Mouse (Mus musculus) large intestine, adult 2 months (tissue): Measurements from ENCODE around the gene Nt5c2. TPM values are rescaled to one million over a fixed set of nuclear protein-coding genes. Genes with fewer than 3 reads are reported as not detected.

Experiments used
- DNase-seq: peaks from one replicate; pipeline ENCODE4 v3.0.0-alpha.2; 2012; ENCODE audit warnings: low read depth, low spot score
- WGBS: fragments of 180-500 bp; shearing (Covaris S2); methylation state at CpG from one replicate; pipeline ENCODE4 v1.1.7; 2018; 5-methylcytosine and 5-hydroxymethylcytosine counted together
- polyA plus RNA-seq: library from polyadenylated mRNA; depleted of rRNA; stranded (reverse); fragments of >200 nt; gene quantifications from 2 replicates; pipeline ENCODE4 v1.2.3, GENCODE M21; 2012

Nt5c2 gene
- polyA plus RNA-seq, 1 experiment, result 4.4 TPM

GRCm38 (mm10) chr19:46901323-46901722 lies 113.6 kb downstream of the Nt5c2 start:
- WGBS, result 76% methylated on average over 5 of the region's 5 CpGs
- no peak for DNase-seq

DNA sequence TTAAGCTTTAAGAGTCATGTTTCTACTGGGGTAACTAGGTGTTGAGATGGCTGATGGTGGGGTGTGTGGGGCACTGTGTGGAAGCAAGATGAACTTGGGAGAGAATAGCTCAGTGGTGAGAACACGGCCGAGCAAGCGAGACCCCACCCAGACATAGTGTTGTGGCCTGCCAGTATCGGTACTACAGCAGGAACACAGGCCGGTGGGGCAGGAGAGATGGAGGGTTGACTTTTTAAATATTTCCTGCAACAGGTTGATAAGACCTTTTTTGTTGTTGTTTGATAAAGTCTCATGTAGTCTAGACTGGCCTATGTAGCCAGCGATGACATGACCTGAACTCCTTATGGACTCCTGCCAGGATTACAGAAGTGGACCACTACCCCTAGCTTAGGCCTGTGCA lies 114.2 kb downstream of the Nt5c2 start:
- 88% methylated on average over 6 of the region's 6 CpGs for WGBS

DNA sequence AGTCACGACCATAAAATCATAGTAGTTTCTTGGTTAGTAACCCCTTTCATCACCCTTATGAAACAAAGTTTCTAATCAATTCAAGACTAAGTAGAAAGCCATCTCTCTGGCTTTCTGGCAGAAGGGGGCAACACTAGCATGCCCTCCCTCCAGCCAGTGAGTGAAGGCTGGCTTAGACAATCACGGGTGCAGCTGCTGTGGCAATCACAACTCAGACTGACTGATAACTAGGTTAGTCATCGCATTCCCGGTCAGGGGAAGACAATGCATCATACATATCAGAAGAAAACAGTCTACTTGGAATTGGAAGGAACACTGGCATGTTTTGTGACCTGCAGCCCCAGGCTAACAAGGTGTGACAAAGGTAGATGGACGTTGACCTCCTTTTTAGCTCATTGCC lies 115.1 kb downstream of the Nt5c2 start:
- WGBS, result 45% methylated on average over 5 of the region's 5 CpGs
- DNase-seq, result no peak

More for the DNA sequence above, 114.2 kb downstream of the Nt5c2 start:
- no peak for DNase-seq

DNA sequence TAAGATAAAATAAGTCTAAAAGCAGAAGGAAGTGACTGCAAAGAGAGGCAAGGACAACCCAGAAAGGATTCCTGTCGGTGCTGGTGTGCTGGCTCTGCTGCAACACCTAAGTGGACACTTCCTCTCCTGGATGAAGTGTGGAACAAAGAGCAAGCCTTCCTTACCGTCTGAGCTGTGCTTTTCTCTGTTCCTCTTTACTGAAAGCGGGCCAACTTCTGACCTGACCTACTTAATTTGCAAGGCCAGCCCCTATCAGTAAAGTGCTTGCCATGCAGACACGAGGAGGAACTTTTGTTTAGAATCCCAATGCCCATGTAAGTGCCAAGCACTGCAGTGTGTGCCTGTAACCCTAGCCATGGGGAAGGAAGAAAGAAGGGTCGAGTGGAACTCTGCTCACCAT lies 115.6 kb downstream of the Nt5c2 start:
- DNase-seq, result no peak
- 26% methylated on average over 5 of the region's 5 CpGs for WGBS

DNA sequence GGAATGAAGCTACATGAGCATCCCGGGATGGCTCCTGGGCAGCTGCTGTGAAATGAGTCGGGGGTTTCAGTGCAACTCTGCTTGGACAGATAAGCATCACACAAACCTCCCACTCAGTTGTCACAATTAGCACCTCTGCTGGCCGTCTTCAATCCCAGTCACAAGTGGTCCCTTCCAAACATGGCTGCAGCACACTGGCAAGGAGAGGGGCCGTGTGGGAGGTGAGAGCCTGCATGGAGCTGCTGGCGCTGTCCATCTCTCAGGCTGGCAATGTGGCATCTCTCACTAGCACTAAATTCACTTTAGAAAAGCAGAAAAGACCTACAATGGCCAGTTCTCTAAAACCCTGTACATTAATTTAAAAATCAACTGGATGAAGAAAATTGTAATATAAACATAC lies 116.7 kb downstream of the Nt5c2 start:
- no peak for DNase-seq
- WGBS, result 93% methylated on average over 5 of the region's 5 CpGs

DNA sequence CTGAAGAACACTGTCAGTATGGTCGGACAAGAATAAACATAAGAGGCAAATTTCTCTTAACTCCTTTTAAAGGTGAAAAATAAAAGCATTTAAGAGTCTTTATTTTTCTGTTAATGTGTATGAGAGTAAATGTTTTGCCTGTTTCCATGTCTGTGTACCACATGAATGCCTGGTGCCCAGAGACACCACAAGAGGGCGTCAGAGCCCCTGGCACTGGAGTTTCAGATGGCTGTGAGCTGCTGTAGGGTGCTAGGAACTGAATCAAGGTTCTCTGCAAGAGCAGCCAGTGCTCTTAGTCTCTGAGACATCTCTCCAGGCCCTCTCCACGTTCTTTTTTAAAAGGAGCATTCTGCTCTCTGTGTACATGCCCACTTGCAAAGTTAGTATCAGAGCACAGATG lies 117.8 kb downstream of the Nt5c2 start:
- no peak for DNase-seq
- 92% methylated on average over 3 of the region's 3 CpGs for WGBS

DNA sequence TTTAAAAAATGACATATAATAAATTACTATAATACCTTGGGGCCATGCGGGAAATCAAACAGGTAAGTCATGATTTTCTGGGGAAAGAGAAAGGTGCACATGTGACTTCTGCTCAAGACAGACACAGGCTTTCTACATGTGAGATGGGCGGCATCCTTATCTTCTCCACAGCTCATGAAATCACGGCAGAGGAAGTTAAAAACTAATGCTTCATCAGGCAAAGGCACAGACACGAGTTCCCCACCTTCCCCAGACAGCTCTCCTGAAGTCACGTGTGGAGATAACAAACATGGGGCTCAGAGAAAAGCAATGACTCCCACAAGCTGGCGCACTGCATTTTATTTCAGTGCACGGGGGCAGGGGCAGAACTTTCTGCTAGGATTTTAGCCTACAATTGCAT lies 121.5 kb downstream of the Nt5c2 start:
- 89% methylated on average over 7 of the region's 7 CpGs for WGBS
- no peak for DNase-seq

- 76% methylated on average over 3 of the region's 3 CpGs for WGBS
These were observed 122.1 kb downstream of the Nt5c2 start for GRCm38 (mm10) chr19:46892856-46893255.

DNA sequence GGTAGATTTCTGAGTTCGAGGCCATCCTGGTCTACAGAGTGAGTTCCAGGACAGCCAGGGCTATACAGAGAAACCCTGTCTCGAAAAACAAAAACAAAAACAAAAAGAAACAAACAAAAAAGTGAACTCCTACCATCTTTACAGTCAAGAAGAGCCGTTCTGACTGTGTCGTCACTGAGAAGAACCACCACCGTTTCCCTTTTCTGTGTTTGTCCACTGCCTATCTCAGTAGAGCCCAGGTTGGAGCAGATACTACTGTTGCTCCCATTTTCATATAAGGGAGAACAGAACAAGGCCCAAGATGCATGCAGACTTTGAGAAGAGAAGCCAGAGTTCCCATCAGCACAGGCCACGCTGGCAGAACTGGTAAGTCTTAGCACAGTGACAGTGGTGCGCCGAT lies 124.3 kb downstream of the Nt5c2 start:
- DNase-seq, result no peak
- WGBS, result 92% methylated on average over 8 of the region's 8 CpGs

More at GRCm38 (mm10) chr19:46892856-46893255, 122.1 kb downstream of the Nt5c2 start:
- DNase-seq, result no peak

DNA sequence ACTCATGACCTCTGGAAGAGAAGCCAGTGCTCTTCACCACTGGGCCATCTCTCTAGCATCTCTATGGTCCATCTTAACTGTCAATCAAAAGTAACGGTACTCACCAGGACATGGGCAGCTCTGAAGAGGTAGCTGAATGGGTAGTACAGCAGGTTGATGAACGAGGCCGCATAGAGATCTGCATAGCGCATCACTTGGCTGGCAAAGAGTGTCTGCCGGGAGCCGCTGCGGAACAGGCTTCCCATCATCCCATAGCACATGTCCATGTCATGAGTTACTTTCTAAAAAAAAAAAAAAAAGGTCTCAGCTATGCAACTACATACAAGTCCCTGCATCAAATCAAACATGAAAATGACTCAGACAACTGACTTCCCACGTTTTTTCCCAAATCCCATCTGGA lies 125.3 kb downstream of the Nt5c2 start:
- no peak for DNase-seq
- 92% methylated on average over 8 of the region's 8 CpGs for WGBS

DNA sequence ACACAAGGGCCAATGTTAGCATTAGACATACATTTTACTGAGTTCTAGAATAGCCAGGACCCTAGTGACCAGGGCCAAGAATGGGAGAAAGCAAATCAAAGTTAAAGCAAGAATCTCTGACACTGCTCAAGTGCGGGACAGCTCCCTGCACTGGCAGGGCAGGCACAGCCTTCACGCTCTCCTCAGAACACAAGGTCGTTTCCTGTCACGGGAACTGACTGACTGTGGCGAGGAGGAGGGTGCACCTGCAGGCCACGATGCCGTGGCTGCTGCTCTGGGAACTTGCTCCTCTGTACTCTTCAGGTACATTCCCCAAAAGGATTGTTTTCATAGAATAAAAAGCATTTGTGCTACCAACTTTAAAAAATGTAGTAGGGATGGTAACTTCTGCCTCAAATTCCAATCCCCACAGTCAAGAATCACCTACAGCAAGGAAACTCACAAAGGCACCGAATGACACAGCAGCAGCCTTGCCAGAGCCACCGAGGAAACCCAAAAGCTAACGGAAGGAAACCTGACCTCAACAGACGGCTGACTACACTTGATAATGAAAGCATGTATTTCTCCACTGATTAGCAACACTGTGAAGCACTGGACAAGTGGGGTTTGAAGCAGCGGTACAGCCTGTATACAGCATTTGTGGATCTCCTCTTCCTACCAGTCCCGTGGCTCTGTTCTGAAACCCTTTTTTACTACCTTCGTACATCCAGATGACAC lies 127.0 kb downstream of the Nt5c2 start:
- WGBS, result 75% methylated on average over 14 of the region's 14 CpGs
- no peak for DNase-seq

GRCm38 (mm10) chr19:46886826-46887225 lies 128.1 kb downstream of the Nt5c2 start:
- WGBS, result 83% methylated on average over 7 of the region's 7 CpGs
- DNase-seq, result no peak

DNA sequence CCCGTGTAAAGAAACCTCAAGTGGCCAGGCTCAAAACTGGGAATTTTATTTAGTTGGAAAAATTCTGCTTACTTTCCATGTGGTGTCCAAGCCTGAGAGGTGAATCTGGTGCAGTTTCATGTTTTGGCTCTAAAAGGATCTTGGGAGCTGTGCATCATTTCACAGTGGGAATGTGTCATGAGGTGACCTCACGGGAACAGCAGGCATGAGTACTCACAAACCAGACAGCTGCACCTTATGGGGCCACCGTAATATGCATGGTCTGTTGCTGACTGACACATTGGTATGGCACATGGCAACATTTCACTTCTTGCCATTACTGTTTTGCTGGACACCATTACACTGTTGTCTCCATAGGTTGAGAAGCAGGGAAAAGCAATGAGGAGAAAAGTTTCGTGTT lies 129.6 kb downstream of the Nt5c2 start:
- no peak for DNase-seq
- 85% methylated on average over 4 of the region's 4 CpGs for WGBS

GRCm38 (mm10) chr19:46879876-46880275 lies 135.1 kb downstream of the Nt5c2 start:
- WGBS, result 94% methylated on average over 2 of the region's 2 CpGs
- DNase-seq, result no peak

DNA sequence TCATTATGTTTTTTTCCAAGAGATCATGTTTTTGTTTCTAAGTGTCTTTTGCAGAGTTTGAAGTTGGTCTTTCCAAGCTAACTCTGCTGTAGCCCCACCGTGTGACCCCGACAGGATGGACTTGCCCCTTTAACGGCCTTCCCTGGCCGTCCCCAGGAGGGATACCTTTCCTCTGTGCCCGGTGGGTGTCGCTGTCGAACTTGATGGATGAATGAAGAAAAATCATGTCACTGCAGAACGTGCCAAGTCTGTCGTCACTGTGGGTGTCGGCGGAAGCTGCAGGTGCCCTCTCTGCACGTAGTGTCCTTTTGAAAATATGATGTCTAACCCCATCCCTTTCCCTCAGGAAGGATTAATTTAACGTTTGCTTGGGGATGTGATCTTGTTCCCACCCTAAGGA lies 136.6 kb downstream of the Nt5c2 start:
- DNase-seq, result peak; percentile 61
- 26% methylated on average over 13 of the region's 13 CpGs for WGBS

- 82% methylated on average over 13 of the region's 13 CpGs for WGBS
These were observed 137.1 kb downstream of the Nt5c2 start for GRCm38 (mm10) chr19:46877886-46878285.

DNA sequence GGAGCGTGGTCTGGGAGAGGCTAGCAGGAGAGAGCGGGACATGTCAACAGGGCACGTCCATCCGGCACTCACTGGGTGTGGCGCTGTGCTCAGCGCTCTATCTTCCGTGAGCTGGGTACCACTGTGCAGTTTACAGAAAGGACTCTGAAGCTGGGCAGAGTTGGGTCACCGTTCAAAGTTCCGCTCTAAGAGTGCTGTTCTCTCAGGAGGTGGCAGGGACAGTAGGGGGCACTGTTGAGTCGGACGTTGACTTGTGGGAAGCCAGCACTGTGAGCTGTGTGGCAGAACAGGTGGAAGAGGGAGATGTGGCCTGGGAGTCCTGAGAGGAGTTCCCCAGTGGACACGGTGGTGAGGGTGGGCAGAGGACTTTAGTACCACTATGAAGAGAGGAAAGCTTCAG lies 139.2 kb downstream of the Nt5c2 start:
- WGBS, result 25% methylated on average over 12 of the region's 12 CpGs
- DNase-seq, result peak; percentile 62

More at GRCm38 (mm10) chr19:46877886-46878285, 137.1 kb downstream of the Nt5c2 start:
- DNase-seq, result no peak

DNA sequence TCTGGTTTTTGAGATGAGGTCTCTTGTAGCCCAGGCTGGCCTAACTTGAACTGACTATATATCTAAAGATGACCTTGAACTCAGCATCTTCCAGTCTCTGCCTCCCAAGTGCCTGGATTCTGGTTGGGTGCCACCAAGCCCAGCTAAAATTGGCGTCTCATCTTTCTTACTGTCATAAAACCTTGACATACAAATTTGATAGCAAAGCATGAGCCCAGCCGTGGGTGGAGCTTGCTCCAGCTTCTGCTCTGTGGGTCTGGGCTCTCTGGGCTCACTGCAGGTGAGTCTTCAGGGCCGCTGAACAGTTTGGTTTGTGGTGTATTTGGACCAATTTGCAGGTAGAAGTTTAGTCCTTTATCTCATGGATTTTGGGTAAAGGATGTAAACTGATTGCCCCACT lies 141.0 kb downstream of the Nt5c2 start:
- no peak for DNase-seq
- WGBS, result 64% methylated on average over 3 of the region's 3 CpGs

DNA sequence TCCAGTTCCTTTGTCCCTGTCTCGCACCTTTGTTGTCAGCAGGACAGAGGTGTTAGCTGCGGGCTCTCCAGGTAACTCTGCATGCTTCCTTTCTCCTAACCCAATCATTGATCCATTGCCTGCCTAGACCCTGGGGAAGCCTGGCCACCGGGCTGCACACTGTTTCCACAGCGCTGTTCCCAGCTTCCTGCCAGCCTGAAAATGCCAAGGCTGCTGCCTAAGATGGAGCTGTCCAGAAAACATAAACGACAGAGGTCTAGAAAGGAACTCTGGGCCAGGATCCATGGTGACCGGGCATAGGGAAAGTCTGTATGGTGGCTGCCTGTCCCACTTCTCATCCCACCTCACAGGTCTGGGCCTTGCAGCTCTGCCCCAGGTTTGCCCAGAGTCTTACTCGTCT lies 143.3 kb downstream of the Nt5c2 start:
- WGBS, result 81% methylated on average over 7 of the region's 7 CpGs
- no peak for DNase-seq

GRCm38 (mm10) chr19:46871096-46871495 lies 143.9 kb downstream of the Nt5c2 start:
- 94% methylated on average over 4 of the region's 4 CpGs for WGBS
- no peak for DNase-seq

DNA sequence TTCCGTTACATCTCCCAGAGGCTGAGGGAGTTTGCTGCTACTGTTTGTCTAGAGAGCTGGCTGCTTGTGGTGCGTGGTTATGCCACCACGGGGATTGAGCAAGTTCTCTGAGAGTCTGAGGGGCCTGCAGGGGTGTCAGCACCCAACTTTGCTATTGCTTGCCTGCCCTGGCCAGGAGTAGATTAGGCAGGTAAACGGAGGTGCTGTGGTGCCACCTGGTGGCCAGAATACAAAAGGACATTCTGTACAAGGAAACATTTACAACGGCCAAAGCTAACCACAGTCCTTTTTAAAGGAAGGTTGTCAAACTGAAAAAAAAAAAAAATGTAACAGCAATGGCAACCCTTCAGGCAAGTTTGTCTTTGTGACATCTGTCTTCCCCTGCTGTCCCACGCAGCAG lies 145.4 kb downstream of the Nt5c2 start:
- peak; percentile 43 for DNase-seq
- 12% methylated on average over 6 of the region's 6 CpGs for WGBS

- WGBS, result 56% methylated on average over 11 of the region's 11 CpGs
- DNase-seq, result no peak
These were observed 145.9 kb downstream of the Nt5c2 start for GRCm38 (mm10) chr19:46869049-46869448.
